Mouse (Mus musculus) cerebellum, postnatal 4 days (tissue): ENCODE results near the gene Gpr4.
A peak's percentile ranks its signal among the peaks of the same experiment; 100 is the strongest.

Experiments used
- DNase-seq, 2 experiments: peaks; one replicate each; pipeline ENCODE4 v3.0.0; 2022; ENCODE audit warnings: low spot score in 2 of 2, mixed read lengths in 1 of 2

Gpr4 gene

GRCm38 (mm10) chr7:19227883-19228792 is 15.8 kb downstream of the Gpr4 start, which contains the start of gene Opa3:
Gene Opa3 (plus strand): TSS chr7:19228334.
- DNase-seq: peak; percentile 97 to 98

GRCm38 (mm10) chr7:19228793-19229148 is 16.4 kb downstream of the Gpr4 start:
- DNase-seq: no peak

GRCm38 (mm10) chr7:19229404-19229803 is 17.1 kb downstream of the Gpr4 start:
- no peak for DNase-seq

GRCm38 (mm10) chr7:19230041-19230580 is 17.8 kb downstream of the Gpr4 start:
- no peak for DNase-seq

GRCm38 (mm10) chr7:19230899-19231298 is 18.6 kb downstream of the Gpr4 start:
- DNase-seq: no peak

- DNase-seq: no peak
These were observed 19.5 kb downstream of the Gpr4 start for GRCm38 (mm10) chr7:19231849-19232248.

GRCm38 (mm10) chr7:19234652-19235051 is 22.3 kb downstream of the Gpr4 start:
- no peak for DNase-seq

GRCm38 (mm10) chr7:19235092-19235671 is 22.8 kb downstream of the Gpr4 start:
- DNase-seq: no peak

GRCm38 (mm10) chr7:19236411-19236810 is 24.1 kb downstream of the Gpr4 start:
- DNase-seq: no peak

GRCm38 (mm10) chr7:19238344-19238743 is 26.0 kb downstream of the Gpr4 start:
- no peak for DNase-seq

GRCm38 (mm10) chr7:19239423-19239822 is 27.1 kb downstream of the Gpr4 start:
- DNase-seq: peak; percentile 87 to 92

GRCm38 (mm10) chr7:19239986-19240385 is 27.6 kb downstream of the Gpr4 start:
- no peak for DNase-seq

- DNase-seq: no peak
These were observed 28.6 kb downstream of the Gpr4 start for GRCm38 (mm10) chr7:19240905-19241463.

GRCm38 (mm10) chr7:19242005-19242404 is 29.7 kb downstream of the Gpr4 start:
- no peak for DNase-seq

GRCm38 (mm10) chr7:19243858-19244257 is 31.5 kb downstream of the Gpr4 start:
- peak in 1 of 2 experiments; percentile 20 for DNase-seq

GRCm38 (mm10) chr7:19245083-19245482 is 32.7 kb downstream of the Gpr4 start:
- DNase-seq: no peak

GRCm38 (mm10) chr7:19246855-19247254 is 34.5 kb downstream of the Gpr4 start:
- DNase-seq: no peak

GRCm38 (mm10) chr7:19247511-19247910 is 35.2 kb downstream of the Gpr4 start:
- no peak for DNase-seq

GRCm38 (mm10) chr7:19252078-19252477 is 39.7 kb downstream of the Gpr4 start:
- DNase-seq: no peak

GRCm38 (mm10) chr7:19253437-19253836 is 41.1 kb downstream of the Gpr4 start:
- DNase-seq: no peak

- no peak for DNase-seq
These were observed 43.1 kb downstream of the Gpr4 start for GRCm38 (mm10) chr7:19255395-19255794.

GRCm38 (mm10) chr7:19256567-19256966 is 44.2 kb downstream of the Gpr4 start:
- DNase-seq: no peak
